Mouse (Mus musculus) myocyte (in vitro differentiated cells): ENCODE measurements at regions not wholly inside any gene's neighbourhood (a gene's known extent, or its start where the extent isn't known, plus 50 kb on each side); places are given as distances from the start of the nearest gene placed in this dataset.

Experiments
- H3K27me3 ChIP-seq: one replicate; pipeline ENCODE4 v1.6.1; 2011; ENCODE audit not compliant: control insufficient read depth, insufficient read depth, insufficient read length
- H3K36me3 ChIP-seq: one replicate; pipeline ENCODE4 v1.6.1; 2011; ENCODE audit not compliant: control insufficient read depth, insufficient read depth
- H3K4me2 ChIP-seq: one replicate; pipeline ENCODE4 v1.6.1; 2011; ENCODE audit warnings: low read depth, control low read depth
- H3K4me3 ChIP-seq: one replicate; pipeline ENCODE4 v1.5.1; 2011; ENCODE audit warnings: mild to moderate bottlenecking, control low read depth, moderate library complexity
- H3K79me2 ChIP-seq: one replicate; pipeline ENCODE4 v1.6.1; 2011; ENCODE audit not compliant: control insufficient read depth, insufficient read depth
- H3ac ChIP-seq: one replicate; pipeline ENCODE4 v1.6.1; 2011; ENCODE audit not compliant: control insufficient read depth, insufficient read length
- CEBPB ChIP-seq: IDR thresholded peaks from 2 replicates; pipeline ENCODE4 v1.6.1; 2011; ENCODE audit warnings: mild to moderate bottlenecking, moderate library complexity; ENCODE audit not compliant: poor library complexity, insufficient read depth, severe bottlenecking
- E2F4 ChIP-seq: IDR thresholded peaks from one replicate; pipeline ENCODE4 v1.6.1; 2011; ENCODE audit warnings: mild to moderate bottlenecking, control low read depth, moderate library complexity; ENCODE audit not compliant: insufficient read depth
- MAX ChIP-seq: IDR thresholded peaks from one replicate; pipeline ENCODE4 v1.6.1; 2011; ENCODE audit warnings: low read depth, mild to moderate bottlenecking, control low read depth
- MYOD1 ChIP-seq, 3 experiments: IDR thresholded peaks; one replicate each; pipeline ENCODE4 v1.6.1; 2011; ENCODE audit warnings: control low read depth in 2 of 3, low read depth in 2 of 3, mild to moderate bottlenecking in 2 of 3, moderate library complexity in 1 of 3; ENCODE audit not compliant: insufficient read length in 2 of 3, control insufficient read depth in 1 of 3
- MYOG ChIP-seq, 3 experiments: IDR thresholded peaks; one replicate each; pipeline ENCODE4 v1.6.1; 2011; ENCODE audit warnings: control low read depth in 2 of 3, low read depth in 2 of 3, mild to moderate bottlenecking in 2 of 3; ENCODE audit not compliant: insufficient read length in 2 of 3, control insufficient read depth in 1 of 3, insufficient read depth in 1 of 3
- POLR2A ChIP-seq: IDR thresholded peaks from one replicate; pipeline ENCODE4 v1.6.1; 2011; ENCODE audit warnings: low read depth, mild to moderate bottlenecking, control low read depth, moderate library complexity; ENCODE audit not compliant: insufficient read length
- POLR2AphosphoS2 ChIP-seq: IDR thresholded peaks from one replicate; pipeline ENCODE4 v1.6.1; 2011; ENCODE audit warnings: low read depth, control low read depth; ENCODE audit not compliant: insufficient read length
- REST ChIP-seq: IDR thresholded peaks from one replicate; pipeline ENCODE4 v1.6.1; 2011; ENCODE audit warnings: mild to moderate bottlenecking, control low read depth, moderate library complexity; ENCODE audit not compliant: insufficient read depth, insufficient read length
- SRF ChIP-seq: IDR thresholded peaks from one replicate; pipeline ENCODE4 v1.6.1; 2011; ENCODE audit warnings: low read depth; ENCODE audit not compliant: control insufficient read depth, insufficient read length
- TCF12 ChIP-seq: IDR thresholded peaks from one replicate; pipeline ENCODE4 v1.6.1; 2011; ENCODE audit warnings: mild to moderate bottlenecking, control low read depth; ENCODE audit not compliant: poor library complexity, insufficient read depth, severe bottlenecking
- TCF3 ChIP-seq: IDR thresholded peaks from one replicate; pipeline ENCODE4 v1.6.1; 2011; ENCODE audit warnings: low read depth, control low read depth; ENCODE audit not compliant: insufficient read length
- USF1 ChIP-seq: IDR thresholded peaks from one replicate; pipeline ENCODE4 v1.6.1; 2011; ENCODE audit warnings: low read depth, mild to moderate bottlenecking, control low read depth, moderate library complexity

- TF ChIP-seq REST (no peak), USF1 (no peak), POLR2AphosphoS2 (no peak), MYOG (IDR thresholded peaks at IDR 0.05; ENCODE audit: control insufficient read depth in 1 of 3, insufficient read depth in 1 of 3, insufficient read length in 2 of 3, low read depth in 2 of 3) (no peak), MYOD1 (IDR thresholded peaks at IDR 0.05; ENCODE audit: control insufficient read depth in 1 of 3, insufficient read length in 2 of 3, low read depth in 2 of 3) (no peak), TCF3 (no peak), SRF (no peak), TCF12 (no peak), POLR2A (no peak), E2F4 (no peak), MAX (no peak), CEBPB (no peak)
- no peak overlapping the region for H3K4me2 ChIP-seq
- H3K36me3 ChIP-seq = no peaks in the 10 kb centered on the region
- no peaks in the 10 kb centered on the region for H3K79me2 ChIP-seq
- H3K4me3 ChIP-seq = no peak overlapping the region
- no peak overlapping the region for H3ac ChIP-seq
- H3K27me3 ChIP-seq = no peaks in the 10 kb centered on the region
These were observed 1162.0 kb upstream of the Tenm2 start for GRCm38 (mm10) chr11:38397771-38398170.

- TF ChIP-seq POLR2A (no peak), USF1 (no peak), TCF12 (no peak), CEBPB (no peak), MYOG (IDR thresholded peaks at IDR 0.05; ENCODE audit: control insufficient read depth in 1 of 3, insufficient read depth in 1 of 3, insufficient read length in 2 of 3, low read depth in 2 of 3) (no peak), TCF3 (no peak), POLR2AphosphoS2 (no peak)
- no peaks in the 10 kb centered on the region for H3K36me3 ChIP-seq
- H3ac ChIP-seq = no peak overlapping the region
- no peaks in the 10 kb centered on the region for H3K79me2 ChIP-seq
- H3K4me2 ChIP-seq = no peak overlapping the region
- no peaks in the 10 kb centered on the region for H3K27me3 ChIP-seq
- H3K4me3 ChIP-seq = no peak overlapping the region
These were observed 1151.2 kb upstream of the Tenm2 start for GRCm38 (mm10) chr11:38386958-38387357.

- H3K4me3 ChIP-seq = no peak overlapping the region
- no peaks in the 10 kb centered on the region for H3K79me2 ChIP-seq
- no peaks in the 10 kb centered on the region for H3K36me3 ChIP-seq
- TF ChIP-seq MYOG (IDR thresholded peaks at IDR 0.05; ENCODE audit: control insufficient read depth in 1 of 3, insufficient read depth in 1 of 3, insufficient read length in 2 of 3, low read depth in 2 of 3) = no peak
- H3K27me3 ChIP-seq = no peaks in the 10 kb centered on the region
- H3K4me2 ChIP-seq = no peak overlapping the region
- no peak overlapping the region for H3ac ChIP-seq
These were observed 1110.7 kb upstream of the Tenm2 start for GRCm38 (mm10) chr11:38346442-38346841.

GRCm38 (mm10) chr11:38335411-38335810 is 1099.6 kb upstream of the Tenm2 start:
- Histone ChIP-seq H3K36me3 (no peaks in the 10 kb centered on the region), H3K27me3 (no peaks in the 10 kb centered on the region), H3ac (no peak overlapping the region), H3K4me2 (no peak overlapping the region), H3K79me2 (no peaks in the 10 kb centered on the region), H3K4me3 (no peak overlapping the region)
- TF ChIP-seq POLR2A = no peak
- no peak for TF ChIP-seq TCF3
- TF ChIP-seq CEBPB = no peak
- no peak for TF ChIP-seq TCF12
- TF ChIP-seq MYOG (IDR thresholded peaks at IDR 0.05; ENCODE audit: control insufficient read depth in 1 of 3, insufficient read depth in 1 of 3, insufficient read length in 2 of 3, low read depth in 2 of 3) = no peak
- TF ChIP-seq USF1 = no peak
- no peak for TF ChIP-seq REST
- TF ChIP-seq SRF = no peak
- no peak for TF ChIP-seq MAX
- no peak for TF ChIP-seq MYOD1 (IDR thresholded peaks at IDR 0.05; ENCODE audit: control insufficient read depth in 1 of 3, insufficient read length in 2 of 3, low read depth in 2 of 3)
- no peak for TF ChIP-seq E2F4
- TF ChIP-seq POLR2AphosphoS2 = no peak

GRCm38 (mm10) chr11:38297693-38298092 is 1061.9 kb upstream of the Tenm2 start:
- Histone ChIP-seq H3K27me3 (no peaks in the 10 kb centered on the region), H3K4me2 (no peak overlapping the region), H3K4me3 (no peak overlapping the region), H3K79me2 (no peaks in the 10 kb centered on the region), H3K36me3 (no peaks in the 10 kb centered on the region), H3ac (no peak overlapping the region)
- no peak for TF ChIP-seq MYOG (IDR thresholded peaks at IDR 0.05; ENCODE audit: control insufficient read depth in 1 of 3, insufficient read depth in 1 of 3, insufficient read length in 2 of 3, low read depth in 2 of 3)
- no peak for TF ChIP-seq TCF3
- TF ChIP-seq POLR2A = no peak
- no peak for TF ChIP-seq MYOD1 (IDR thresholded peaks at IDR 0.05; ENCODE audit: control insufficient read depth in 1 of 3, insufficient read length in 2 of 3, low read depth in 2 of 3)
- no peak for TF ChIP-seq MAX
- TF ChIP-seq POLR2AphosphoS2 = no peak
- TF ChIP-seq SRF = no peak
- TF ChIP-seq E2F4 = no peak
- TF ChIP-seq TCF12 = no peak
- TF ChIP-seq REST = no peak
